Mouse (Mus musculus) heart, embryonic 15.5 days (tissue): ENCODE measurements at regions not wholly inside any gene's neighbourhood (a gene's known extent, or its start where the extent isn't known, plus 50 kb on each side); places are given as distances from the start of the nearest gene placed in this dataset.
A peak's percentile ranks its signal among the peaks of the same experiment; 100 is the strongest.

Experiments used
- ATAC-seq: fragments of 200-750 bp; cut with Nextera tagmentation; replicated peaks from 2 replicates; pipeline ENCODE4 v1.8.0; 2017; ENCODE audit warnings: low read depth, moderate TSS enrichment; ENCODE audit not compliant: insufficient number of reproducible peaks, insufficient read depth, low FRiP score
- H3K27ac ChIP-seq: fragments of 300-500 bp; sonication (generic); 2 replicates; pipeline ENCODE4 v1.5.1; 2015; ENCODE audit warnings: mild to moderate bottlenecking, inconsistent platforms
- H3K27me3 ChIP-seq: fragments of 300-500 bp; sonication (generic); 2 replicates; pipeline ENCODE4 v1.6.1; 2015; ENCODE audit warnings: inconsistent platforms
- H3K36me3 ChIP-seq: fragments of 300-500 bp; sonication (generic); 2 replicates; pipeline ENCODE4 v1.6.1; 2015; ENCODE audit warnings: mild to moderate bottlenecking, inconsistent platforms
- H3K4me1 ChIP-seq: fragments of 300-500 bp; sonication (generic); replicated peaks from 2 replicates; pipeline ENCODE4 v1.6.1; 2015; ENCODE audit warnings: inconsistent platforms
- H3K4me2 ChIP-seq: fragments of 300-500 bp; sonication (generic); 2 replicates; pipeline ENCODE4 v1.6.1; 2015; ENCODE audit warnings: inconsistent platforms, mild to moderate bottlenecking, moderate library complexity
- H3K4me3 ChIP-seq: fragments of 300-500 bp; sonication (generic); 2 replicates; pipeline ENCODE4 v1.5.1; 2015; ENCODE audit warnings: mild to moderate bottlenecking, inconsistent platforms
- H3K9ac ChIP-seq: fragments of 300-500 bp; sonication (generic); 2 replicates; pipeline ENCODE4 v1.6.1; 2015; ENCODE audit warnings: mild to moderate bottlenecking, inconsistent platforms
- H3K9me3 ChIP-seq: fragments of 300-500 bp; sonication (generic); replicated peaks from 2 replicates; pipeline ENCODE4 v1.6.1; 2016; ENCODE audit warnings: inconsistent platforms
- WGBS: fragments of 180-500 bp; shearing (Covaris S2); methylation state at CpG from one replicate; pipeline ENCODE4 v1.1.7; 2015; ENCODE audit warnings: mixed read lengths; 5-methylcytosine and 5-hydroxymethylcytosine counted together

DNA sequence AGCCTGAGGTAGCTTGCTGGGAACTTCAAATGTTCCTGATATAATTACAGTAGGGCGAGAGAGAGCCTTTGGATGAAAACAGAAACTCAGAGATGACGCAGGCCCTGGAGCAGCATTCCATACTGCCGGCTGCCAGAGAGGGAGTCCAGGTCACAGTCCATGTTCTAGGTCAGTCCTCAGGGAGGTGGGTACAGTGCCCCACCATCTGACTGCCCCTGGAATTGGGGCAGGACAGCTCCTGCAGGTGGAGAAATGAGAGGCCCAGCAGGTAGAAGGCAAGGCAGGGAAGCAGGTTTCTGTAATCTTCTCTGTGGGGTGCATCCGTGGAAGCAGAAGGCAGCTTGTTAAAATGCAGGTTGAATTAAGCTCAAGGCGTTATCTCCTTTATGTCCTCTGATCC is 94.5 kb upstream of the 4930596D02Rik start:
- no peak for ATAC-seq
- H3K36me3 ChIP-seq: no peaks in the 10 kb centered on the region
- H3K4me3 ChIP-seq: no peak overlapping the region
- H3K9ac ChIP-seq: no peak overlapping the region
- 28% methylated on average over 5 of the region's 5 CpGs for WGBS
- H3K4me1 ChIP-seq: no peaks in the 10 kb centered on the region
- no peaks in the 10 kb centered on the region for H3K27me3 ChIP-seq
- no peaks in the 10 kb centered on the region for H3K9me3 ChIP-seq
- no peak overlapping the region for H3K27ac ChIP-seq
- no peak overlapping the region for H3K4me2 ChIP-seq

DNA sequence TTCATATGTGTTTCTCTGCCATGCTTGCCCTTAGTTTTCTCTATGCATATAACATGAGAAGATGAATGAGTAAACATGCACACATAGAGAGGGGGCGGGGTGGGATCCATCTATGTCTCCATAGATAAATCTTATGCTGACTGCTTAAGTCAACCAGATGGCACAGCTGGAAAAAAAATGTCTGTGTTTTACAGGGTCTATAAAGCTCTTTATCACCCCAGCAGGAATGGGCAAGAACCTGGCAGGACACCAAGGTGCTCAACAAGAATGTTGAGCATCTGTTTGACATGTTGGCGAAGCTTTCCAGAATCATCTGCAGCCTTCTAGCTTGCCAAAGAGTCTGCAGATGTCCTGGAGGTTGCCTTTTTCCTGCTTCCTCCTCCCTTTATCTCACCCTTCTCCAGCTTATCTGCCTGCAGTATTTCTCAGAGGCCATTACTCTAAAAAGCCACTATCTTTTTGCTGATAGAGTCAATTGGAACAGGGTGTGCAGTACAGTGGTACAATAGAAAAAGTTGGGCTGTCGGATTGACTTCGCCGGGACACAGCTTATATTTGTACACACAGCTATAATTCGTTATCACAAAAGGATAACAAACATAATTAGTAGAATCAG is 73.0 kb upstream of the 4930596D02Rik start:
- peaks cover 13% of the 10 kb centered on the region for H3K4me1 ChIP-seq
- no peak overlapping the region for H3K4me2 ChIP-seq
- H3K27ac ChIP-seq: no peak overlapping the region
- 32% methylated on average over 6 of the region's 6 CpGs for WGBS
- no peaks in the 10 kb centered on the region for H3K27me3 ChIP-seq
- no peaks in the 10 kb centered on the region for H3K9me3 ChIP-seq
- H3K4me3 ChIP-seq: no peak overlapping the region
- peak; percentile 73 for ATAC-seq
- H3K9ac ChIP-seq: no peak overlapping the region
- H3K36me3 ChIP-seq: no peaks in the 10 kb centered on the region

DNA sequence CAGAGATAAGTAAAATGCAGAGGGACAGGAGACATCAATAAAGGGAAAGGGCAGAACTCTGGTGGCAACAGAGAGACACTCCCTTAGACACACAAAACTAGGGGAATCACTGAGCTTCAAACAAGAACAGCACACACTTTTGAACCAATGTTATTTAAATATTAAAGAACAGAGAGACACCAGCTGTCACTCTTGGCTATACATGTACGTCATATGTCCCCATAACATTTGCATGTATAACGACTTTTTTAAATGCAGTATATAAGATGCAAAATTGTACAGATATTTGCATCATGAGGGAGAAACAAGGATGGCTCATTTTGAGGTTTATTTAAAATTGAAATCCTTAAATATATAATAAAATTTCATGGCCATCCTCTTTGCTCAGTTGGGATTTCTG is 62.5 kb upstream of the 4930596D02Rik start:
- H3K36me3 ChIP-seq: no peaks in the 10 kb centered on the region
- no peaks in the 10 kb centered on the region for H3K4me1 ChIP-seq
- no peaks in the 10 kb centered on the region for H3K9me3 ChIP-seq
- no peak overlapping the region for H3K4me2 ChIP-seq
- H3K9ac ChIP-seq: no peak overlapping the region
- WGBS: 77% methylated on average over 2 of the region's 2 CpGs
- H3K27ac ChIP-seq: no peak overlapping the region
- no peak for ATAC-seq
- no peak overlapping the region for H3K4me3 ChIP-seq
- H3K27me3 ChIP-seq: no peaks in the 10 kb centered on the region
